Mouse (Mus musculus) kidney, postnatal 0 days (tissue): ENCODE results near the gene Serpinf2. TPM values are rescaled to one million over a fixed set of nuclear protein-coding genes. Genes with fewer than 3 reads are reported as not detected.

Experiments
- ATAC-seq: fragments of 200-750 bp; cut with Nextera tagmentation; replicated peaks from 2 replicates; pipeline ENCODE4 v1.8.0; 2017; ENCODE audit warnings: low read depth, moderate number of reproducible peaks, moderate TSS enrichment, moderate library complexity; ENCODE audit not compliant: low FRiP score
- DNase-seq: peaks from one replicate; pipeline ENCODE4 v3.0.0-alpha.2; 2016; ENCODE audit warnings: low spot score
- H3K27ac ChIP-seq: fragments of 300-500 bp; sonication (generic); 2 replicates; pipeline ENCODE4 v1.5.1; 2014; ENCODE audit warnings: mild to moderate bottlenecking
- H3K27me3 ChIP-seq: fragments of 300-500 bp; sonication (generic); 2 replicates; pipeline ENCODE4 v1.6.1; 2014; ENCODE audit warnings: low read length, mixed read lengths; ENCODE audit not compliant: insufficient read depth
- H3K36me3 ChIP-seq: fragments of 300-500 bp; sonication (generic); 2 replicates; pipeline ENCODE4 v1.6.1; 2014; ENCODE audit warnings: low read length, mixed read lengths; ENCODE audit not compliant: insufficient read depth
- H3K4me1 ChIP-seq: fragments of 300-500 bp; sonication (generic); replicated peaks from 2 replicates; pipeline ENCODE4 v1.6.1; 2014; ENCODE audit warnings: antibody characterized with exemption, low read length, mixed read lengths; ENCODE audit not compliant: insufficient read depth
- H3K4me2 ChIP-seq: fragments of 300-500 bp; sonication (generic); 2 replicates; pipeline ENCODE4 v1.6.1; 2014; ENCODE audit warnings: mild to moderate bottlenecking, low read length, moderate library complexity, mixed read lengths
- H3K4me3 ChIP-seq: fragments of 300-500 bp; sonication (generic); replicated peaks from 2 replicates; pipeline ENCODE4 v1.5.1; 2014; ENCODE audit warnings: low read depth, low read length
- H3K9ac ChIP-seq: fragments of 300-500 bp; sonication (generic); 2 replicates; pipeline ENCODE4 v1.6.1; 2014; ENCODE audit warnings: low read depth, low read length
- H3K9me3 ChIP-seq: fragments of 300-500 bp; sonication (generic); replicated peaks from 2 replicates; pipeline ENCODE4 v1.6.1; 2016; ENCODE audit warnings: low read length, inconsistent platforms, mixed read lengths
- CTCF ChIP-seq: IDR thresholded peaks from 2 replicates; pipeline ENCODE4 v1.5.1; 2016; ENCODE audit warnings: antibody characterized with exemption, low read depth, mild to moderate bottlenecking, moderate library complexity
- WGBS: fragments of 180-500 bp; shearing (Covaris S2); extraction: QIAGEN DNeasy Blood & Tissue Kit; methylation state at CpG from one replicate; pipeline ENCODE4 v1.1.7; 2014; 5-methylcytosine and 5-hydroxymethylcytosine counted together
- polyA plus RNA-seq: library from polyadenylated mRNA; unstranded; fragments of >200 nt; fragmentation: Nextera tagmentation; extraction: Ambion mirVana; gene quantifications from 2 replicates; pipeline ENCODE4 v1.2.1, GENCODE M21; 2015

Gene Serpinf2
- polyA plus RNA-seq, 1 experiment from 2014 or later = 45.2 TPM

DNA sequence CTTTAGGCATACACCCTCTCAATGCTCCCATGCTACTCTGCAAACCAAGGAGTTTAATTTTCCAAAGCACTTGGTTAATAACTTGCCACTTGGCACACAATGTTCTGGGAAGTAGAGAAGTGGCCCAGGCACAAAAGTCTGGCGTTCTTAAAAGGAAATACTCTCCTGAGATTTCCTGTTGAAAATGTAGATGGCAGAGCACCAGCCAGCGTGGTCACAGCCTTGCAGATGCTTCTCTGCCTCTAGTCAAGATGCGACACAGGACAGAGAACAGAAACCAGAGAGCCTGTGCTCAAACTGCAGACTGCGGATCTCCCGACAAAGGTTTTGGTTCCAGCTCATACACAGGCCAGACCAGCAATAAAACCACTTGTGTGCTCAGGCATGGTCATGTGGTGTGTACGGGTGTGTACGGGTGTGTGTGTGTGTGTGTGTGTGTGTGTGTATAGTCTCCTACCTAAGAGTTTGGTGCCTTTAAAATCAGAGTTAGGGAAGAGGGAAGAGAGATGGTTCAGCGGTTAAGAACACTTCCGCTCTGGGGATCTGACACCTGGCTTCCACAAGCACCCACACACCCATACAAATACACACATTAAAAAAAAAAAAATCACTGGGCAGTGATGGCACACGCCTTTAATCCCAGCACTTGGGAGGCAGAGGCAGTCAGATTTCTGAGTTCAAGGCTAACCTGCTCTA lies 15.8 kb upstream of the Serpinf2 start:
- peaks cover 23% of the 10 kb centered on the region for H3K4me1 ChIP-seq
- WGBS = 64% methylated on average over 10 of the region's 10 CpGs
- H3K9ac ChIP-seq = no peak overlapping the region; the same call in 1 of the 2 replicates
- no peaks in the 10 kb centered on the region for H3K9me3 ChIP-seq
- TF ChIP-seq CTCF = no peak
- H3K4me3 ChIP-seq = peak overlapping the region; percentile 56; the same call in 1 of the 2 replicates
- H3K27ac ChIP-seq = peak overlapping the region; percentile 8
- H3K27me3 ChIP-seq = no peaks in the 10 kb centered on the region
- no peak for ATAC-seq
- H3K4me2 ChIP-seq = peak overlapping the region; percentile 100
- peaks cover 6% of the 10 kb centered on the region; the same call in 1 of the 2 replicates for H3K36me3 ChIP-seq
- DNase-seq = no peak

DNA sequence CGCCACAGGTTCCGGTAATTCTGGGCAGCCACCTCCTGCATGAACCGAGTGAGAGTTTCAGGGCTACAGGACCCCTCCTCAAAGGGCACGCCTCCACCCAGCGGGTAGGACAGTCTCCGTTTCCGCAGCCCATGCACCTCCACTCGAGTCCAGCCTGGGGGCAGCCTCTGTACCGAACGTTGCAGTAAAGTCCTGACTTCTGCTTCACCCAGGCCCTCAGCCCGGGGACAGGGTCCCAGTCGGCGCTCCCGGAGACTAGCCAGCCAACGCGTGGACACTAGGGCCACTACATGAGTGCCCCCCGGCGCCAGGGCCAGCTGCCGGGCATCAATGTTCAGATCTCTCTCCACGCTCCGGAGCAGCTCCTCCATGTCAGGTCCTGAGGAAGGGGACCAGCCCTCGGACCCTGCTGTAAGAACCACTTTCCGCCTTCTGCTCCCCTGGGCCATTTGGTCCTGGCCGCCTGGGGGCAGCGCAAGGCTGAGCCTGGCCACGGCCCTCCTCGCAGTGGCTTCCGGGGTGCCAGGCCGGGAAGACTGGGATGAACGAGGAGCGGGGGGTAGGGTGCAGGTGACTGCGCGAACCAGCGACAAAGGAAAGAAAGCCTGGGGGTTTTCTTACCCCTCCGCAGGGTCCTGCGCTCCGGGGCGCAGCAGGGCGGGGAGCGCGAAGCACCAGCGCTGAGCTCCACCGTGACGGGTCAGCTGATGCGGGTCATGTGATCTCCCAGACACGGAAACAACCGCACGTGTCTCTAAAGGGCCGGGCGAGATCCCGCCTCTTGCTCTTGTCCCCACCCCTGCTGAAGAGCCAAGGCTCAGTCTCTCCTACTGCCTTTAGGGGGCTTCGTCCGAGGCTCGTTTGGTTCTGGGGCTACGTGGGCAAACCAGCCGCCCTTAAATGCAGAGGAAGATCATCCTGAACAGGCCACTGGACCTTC lies 14.9 kb upstream of the Serpinf2 start, which contains the start of gene Wdr81:
TSS of gene Wdr81 (minus strand) at position 727 of the 940 bp plus-strand sequence.
- H3K36me3 ChIP-seq = peaks cover 6% of the 10 kb centered on the region; the same call in 1 of the 2 replicates
- no peaks in the 10 kb centered on the region for H3K27me3 ChIP-seq
- peak within 1 kb of the TSS; percentile 69 for H3K9ac ChIP-seq
- peak within 1 kb of the TSS; percentile 56 for H3K4me3 ChIP-seq
- peak; percentile 51 for TF ChIP-seq CTCF
- peaks cover 14% of the 10 kb centered on the region for H3K4me1 ChIP-seq
- ATAC-seq (peak; percentile 91), DNase-seq (peak; percentile 98)
- WGBS = 2% methylated on average over 56 of the region's 56 CpGs
- H3K9me3 ChIP-seq = no peaks in the 10 kb centered on the region
- peak within 1 kb of the TSS; percentile 43 for H3K27ac ChIP-seq
- peak within 1 kb of the TSS; percentile 100 for H3K4me2 ChIP-seq

DNA sequence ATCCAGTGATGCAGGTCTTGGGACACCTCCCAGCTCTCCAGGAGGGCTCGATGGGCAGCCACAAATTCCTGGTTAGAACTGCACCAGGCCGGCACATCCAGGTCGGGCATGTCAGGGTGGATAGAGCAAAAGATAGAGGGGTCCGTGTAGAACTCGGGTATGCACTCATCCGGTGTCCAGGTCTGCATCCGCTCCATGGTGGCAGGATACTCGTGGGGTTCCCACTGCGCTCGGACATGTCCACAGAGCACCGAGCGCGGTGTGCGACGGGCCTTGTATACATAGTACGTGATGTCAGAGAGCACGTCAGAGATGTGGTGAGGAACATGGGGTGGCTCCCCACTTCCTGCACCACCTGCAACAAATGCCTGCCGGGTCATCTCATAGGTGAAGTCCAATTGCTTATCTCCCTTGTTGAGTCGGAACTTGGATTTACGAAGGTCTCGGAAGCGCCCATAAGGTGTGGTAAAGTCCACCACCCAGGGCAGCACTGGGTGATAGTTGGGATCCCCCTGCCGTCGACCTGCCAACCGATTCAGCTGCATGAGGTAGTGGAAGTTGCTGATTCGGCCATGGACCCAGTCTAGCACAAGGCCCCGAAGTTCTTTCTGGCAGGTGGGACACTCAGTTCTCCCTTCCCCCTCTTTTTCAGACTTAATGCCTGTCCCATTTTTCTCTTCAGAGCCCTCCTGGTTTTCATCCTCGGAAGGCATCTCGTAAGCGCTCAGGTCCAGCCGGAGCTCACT lies 13.6 kb upstream of the Serpinf2 start:
- TF ChIP-seq CTCF = no peak
- Histone ChIP-seq H3K4me1 (peaks cover 12% of the 10 kb centered on the region; the same call in 1 of the 2 replicates), H3K9me3 (no peaks in the 10 kb centered on the region), H3K4me3 (no peak overlapping the region), H3K27me3 (no peaks in the 10 kb centered on the region), H3K9ac (no peak overlapping the region), H3K27ac (no peak overlapping the region), H3K4me2 (0 out of 2 replicates have a peak overlapping the region, but pooled peaks have one; percentile 100), H3K36me3 (peaks cover 19% of the 10 kb centered on the region; the same call in 1 of the 2 replicates)
- DNase-seq (no peak), ATAC-seq (no peak)
- WGBS = 90% methylated on average over 31 of the region's 31 CpGs

DNA sequence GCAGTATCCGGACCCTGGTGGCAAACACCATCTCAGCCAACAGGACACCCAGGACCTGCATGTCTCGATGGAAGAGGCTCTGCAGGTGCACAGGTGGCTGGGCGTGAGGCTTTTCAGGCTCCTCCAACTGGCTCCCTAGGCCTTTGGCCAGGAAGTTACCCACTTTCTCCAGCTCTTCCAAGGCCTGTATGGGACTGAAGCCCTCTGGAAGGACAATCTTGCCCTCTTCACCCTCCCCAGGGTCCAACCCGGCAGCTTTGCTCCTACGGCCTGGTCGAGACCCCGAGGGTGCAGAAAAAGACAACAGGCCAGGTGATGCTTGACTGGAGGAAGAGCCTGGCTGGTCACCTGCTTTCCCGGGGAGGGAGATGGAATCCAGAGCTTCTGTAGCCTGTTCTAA lies 12.7 kb upstream of the Serpinf2 start:
- no peaks in the 10 kb centered on the region for H3K27me3 ChIP-seq
- TF ChIP-seq CTCF = no peak
- H3K27ac ChIP-seq = no peak overlapping the region
- peaks cover 12% of the 10 kb centered on the region; the same call in 1 of the 2 replicates for H3K4me1 ChIP-seq
- no peak overlapping the region for H3K4me2 ChIP-seq
- no peak for DNase-seq
- no peak for ATAC-seq
- 83% methylated on average over 8 of the region's 8 CpGs for WGBS
- H3K9ac ChIP-seq = no peak overlapping the region
- no peaks in the 10 kb centered on the region for H3K9me3 ChIP-seq
- H3K36me3 ChIP-seq = peaks cover 24% of the 10 kb centered on the region; the same call in 1 of the 2 replicates
- no peak overlapping the region for H3K4me3 ChIP-seq

DNA sequence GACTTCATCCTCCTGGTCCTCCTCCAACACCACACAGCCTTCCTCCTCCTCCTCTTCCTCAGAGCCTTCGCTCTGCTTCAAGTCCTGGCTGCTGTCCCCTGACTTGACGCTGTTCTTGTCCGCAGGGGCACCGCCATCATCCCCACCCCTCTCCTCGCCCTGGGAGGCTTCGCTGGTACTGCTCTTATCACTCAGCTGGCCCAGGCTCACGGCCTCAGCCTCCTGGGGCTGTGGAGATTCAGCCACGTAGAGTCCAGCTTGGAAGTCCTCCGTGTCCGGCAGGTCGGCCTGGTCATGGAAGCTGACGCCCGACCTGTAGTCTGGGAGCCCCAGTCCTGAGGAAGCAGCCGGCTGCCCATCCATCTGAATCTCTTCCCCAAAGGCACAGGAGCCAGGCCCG lies 11.5 kb upstream of the Serpinf2 start:
- WGBS = 81% methylated on average over 15 of the region's 15 CpGs
- Histone ChIP-seq H3K4me2 (no peak overlapping the region), H3K27me3 (no peaks in the 10 kb centered on the region), H3K36me3 (peaks cover 27% of the 10 kb centered on the region; the same call in 1 of the 2 replicates), H3K27ac (no peak overlapping the region), H3K4me3 (no peak overlapping the region), H3K9ac (peak overlapping the region; percentile 31; the same call in 1 of the 2 replicates), H3K4me1 (peaks cover 12% of the 10 kb centered on the region; the same call in 1 of the 2 replicates), H3K9me3 (no peaks in the 10 kb centered on the region)
- ATAC-seq = no peak
- TF ChIP-seq CTCF = no peak
- DNase-seq = no peak
